Mouse (Mus musculus): ENCODE measurements around the gene Dnmbp.

GRCm38 (mm10) chr19:43920453-43921300 is 19.3 kb downstream of the Dnmbp start:
- TF ChIP-seq CTCF (IDR thresholded peaks at IDR 0.05; ENCODE audit: extremely low read depth, insufficient read depth, low read length) (no peak), POLR2A (IDR thresholded peaks at IDR 0.05; ENCODE audit: extremely low read depth, insufficient read depth, low read length) (no peak)
